Mouse (Mus musculus) cerebellum, adult 2 months (tissue): ENCODE measurements around the gene Nt5c1a.

Experiments used
- CTCF ChIP-seq: fragments of 200-500 bp; IDR thresholded peaks from 2 replicates; pipeline ENCODE4 v1.5.1; 2011; ENCODE audit warnings: low read depth, mild to moderate bottlenecking, control low read depth, low read length, moderate library complexity, borderline replicate concordance; ENCODE audit not compliant: insufficient read depth
- POLR2A ChIP-seq: fragments of 200-500 bp; IDR thresholded peaks from 2 replicates; pipeline ENCODE4 v1.6.1; 2011; ENCODE audit warnings: low read length, control low read depth, borderline replicate concordance; ENCODE audit not compliant: insufficient read depth

DNA sequence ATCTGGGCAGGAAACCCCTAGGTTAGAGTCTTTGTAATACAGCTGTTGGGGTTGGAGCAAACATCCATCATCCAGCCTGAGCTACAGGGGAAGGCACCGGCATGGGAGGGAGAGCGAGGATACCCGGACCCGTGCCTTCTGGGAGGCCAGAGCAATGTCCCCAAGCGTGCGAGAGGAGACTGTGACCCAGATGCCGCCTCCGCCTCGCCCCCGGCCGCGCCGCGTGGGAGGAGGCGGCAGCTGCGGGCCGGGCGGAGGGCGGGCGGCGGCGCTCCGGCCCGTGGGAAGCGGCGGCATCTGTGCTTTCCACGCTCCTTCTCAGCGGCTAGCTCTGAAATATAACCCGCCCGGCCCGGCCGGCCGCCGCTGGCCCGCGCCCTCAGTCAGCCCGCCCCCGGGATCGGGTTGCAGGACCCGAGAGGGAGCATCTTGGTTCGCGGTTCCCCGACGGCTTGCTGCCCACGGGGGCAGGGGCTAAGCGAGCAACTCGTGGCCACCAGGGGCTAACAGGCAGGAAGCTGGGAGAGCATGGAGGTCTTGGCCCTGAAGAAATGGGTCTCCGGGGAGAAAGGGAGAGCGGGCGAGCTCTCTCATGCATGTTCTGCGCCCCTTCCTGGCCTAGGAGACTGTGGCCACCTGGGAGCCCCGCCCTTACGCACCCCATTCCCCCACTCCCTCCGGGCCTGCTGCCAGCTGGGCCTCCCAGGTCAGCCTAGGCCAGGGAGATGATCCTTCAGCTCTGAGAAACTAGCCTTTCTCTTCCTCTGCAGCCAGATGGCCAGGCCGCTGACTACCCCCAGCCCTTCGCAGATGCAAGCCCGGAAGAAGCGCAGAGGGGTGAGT lies 38.3 kb downstream of the Nt5c1a start:
- TF ChIP-seq CTCF (no peak), POLR2A (no peak)
